Mouse (Mus musculus) heart, embryonic 13.5 days (tissue): Measurements from ENCODE around the gene Thsd4. TPM values are rescaled to one million over a fixed set of nuclear protein-coding genes. Genes with fewer than 3 reads are reported as not detected.
A peak's percentile ranks its signal among the peaks of the same experiment; 100 is the strongest.

Experiments
- ATAC-seq: fragments of 200-750 bp; cut with Nextera tagmentation; 2 replicates; pipeline ENCODE4 v1.8.0; 2017; ENCODE audit warnings: moderate TSS enrichment; ENCODE audit not compliant: insufficient number of reproducible peaks, low FRiP score, low TSS enrichment; ENCODE audit errors: extremely low read depth
- H3K27ac ChIP-seq: fragments of 300-500 bp; sonication (generic); replicated peaks from 2 replicates; pipeline ENCODE4 v1.5.1; 2015; ENCODE audit warnings: moderate library complexity, mild to moderate bottlenecking, inconsistent platforms
- H3K27me3 ChIP-seq: fragments of 300-500 bp; sonication (generic); replicated peaks from 2 replicates; pipeline ENCODE4 v1.6.1; 2015; ENCODE audit warnings: mild to moderate bottlenecking, inconsistent platforms
- H3K36me3 ChIP-seq: fragments of 300-500 bp; sonication (generic); 2 replicates; pipeline ENCODE4 v1.6.1; 2015; ENCODE audit warnings: mild to moderate bottlenecking, inconsistent platforms
- H3K4me1 ChIP-seq: fragments of 300-500 bp; sonication (generic); 2 replicates; pipeline ENCODE4 v1.6.1; 2015; ENCODE audit warnings: inconsistent platforms
- H3K4me2 ChIP-seq: fragments of 300-500 bp; sonication (generic); 2 replicates; pipeline ENCODE4 v1.6.1; 2015; ENCODE audit warnings: inconsistent platforms, mild to moderate bottlenecking, moderate library complexity
- H3K4me3 ChIP-seq: fragments of 300-500 bp; sonication (generic); 2 replicates; pipeline ENCODE4 v1.5.1; 2015; ENCODE audit warnings: moderate library complexity, mild to moderate bottlenecking, inconsistent platforms
- H3K9ac ChIP-seq: fragments of 300-500 bp; sonication (generic); 2 replicates; pipeline ENCODE4 v1.6.1; 2015; ENCODE audit warnings: inconsistent platforms, mild to moderate bottlenecking, moderate library complexity
- H3K9me3 ChIP-seq: fragments of 300-500 bp; sonication (generic); 2 replicates; pipeline ENCODE4 v1.6.1; 2016; ENCODE audit warnings: inconsistent platforms
- WGBS: fragments of 180-500 bp; shearing (Covaris S2); methylation state at CpG from one replicate; pipeline ENCODE4 v1.1.7; 2015; ENCODE audit warnings: mixed read lengths; 5-methylcytosine and 5-hydroxymethylcytosine counted together
- polyA plus RNA-seq: library from polyadenylated mRNA; unstranded; fragments of >200 nt; fragmentation: Nextera tagmentation; extraction: Ambion mirVana; gene quantifications from 2 replicates; pipeline ENCODE4 v1.2.1, GENCODE M21; 2015

Thsd4 gene
- polyA plus RNA-seq, 1 experiment from 2014 or later: 10.0 TPM

DNA sequence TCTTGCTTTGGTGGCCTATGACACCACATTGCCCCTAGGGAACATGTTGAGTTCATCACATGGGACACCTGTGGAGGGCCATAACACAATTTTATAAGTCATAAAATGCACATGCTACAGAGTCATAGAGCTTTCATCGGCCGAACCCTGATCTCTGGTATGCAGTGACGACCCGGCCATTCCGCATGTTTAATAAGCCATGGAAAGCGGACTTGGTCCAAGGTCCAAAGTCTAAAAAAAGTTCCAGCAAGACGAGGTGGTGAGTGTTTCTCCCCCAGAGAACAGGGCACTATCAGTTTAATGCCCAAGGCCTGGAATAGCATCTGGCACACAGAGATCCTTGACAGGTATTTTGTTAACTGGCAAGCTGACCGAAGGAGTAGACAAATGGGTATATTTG lies 204.6 kb downstream of the Thsd4 start:
- H3K4me3 ChIP-seq: no peak overlapping the region
- H3K27ac ChIP-seq: peak overlapping the region; percentile 61
- H3K4me1 ChIP-seq: peaks cover 24% of the 10 kb centered on the region
- WGBS: 75% methylated on average over 8 of the region's 8 CpGs
- no peaks in the 10 kb centered on the region for H3K36me3 ChIP-seq
- no peak overlapping the region for H3K9ac ChIP-seq
- H3K9me3 ChIP-seq: no peaks in the 10 kb centered on the region
- no peak overlapping the region for H3K4me2 ChIP-seq
- ATAC-seq: no peak
- H3K27me3 ChIP-seq: no peaks in the 10 kb centered on the region

DNA sequence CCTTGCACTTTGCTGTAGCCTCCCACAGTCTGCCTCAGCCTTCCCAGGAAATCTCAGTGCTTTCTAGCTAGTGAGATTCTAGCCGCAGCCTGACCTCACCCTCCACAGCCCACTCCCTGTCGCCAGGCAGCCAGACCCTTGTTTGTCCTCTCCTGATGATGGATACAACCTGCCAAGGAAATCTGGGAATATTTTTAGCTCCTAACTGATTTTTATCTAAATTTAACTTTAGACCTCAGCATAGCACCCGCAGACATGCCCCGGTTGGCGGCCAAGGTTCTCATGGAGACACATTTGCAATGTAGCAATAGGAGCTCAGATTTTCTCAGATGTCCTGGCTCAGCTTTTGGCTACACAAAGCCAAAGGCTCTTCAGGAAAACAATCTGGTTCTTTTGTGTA lies 205.3 kb downstream of the Thsd4 start:
- WGBS: 32% methylated on average over 5 of the region's 5 CpGs
- Histone ChIP-seq H3K4me3 (no peak overlapping the region), H3K4me2 (no peak overlapping the region), H3K4me1 (peaks cover 28% of the 10 kb centered on the region), H3K27me3 (no peaks in the 10 kb centered on the region), H3K27ac (peak overlapping the region; percentile 61), H3K9me3 (no peaks in the 10 kb centered on the region), H3K36me3 (no peaks in the 10 kb centered on the region), H3K9ac (no peak overlapping the region)
- no peak for ATAC-seq

DNA sequence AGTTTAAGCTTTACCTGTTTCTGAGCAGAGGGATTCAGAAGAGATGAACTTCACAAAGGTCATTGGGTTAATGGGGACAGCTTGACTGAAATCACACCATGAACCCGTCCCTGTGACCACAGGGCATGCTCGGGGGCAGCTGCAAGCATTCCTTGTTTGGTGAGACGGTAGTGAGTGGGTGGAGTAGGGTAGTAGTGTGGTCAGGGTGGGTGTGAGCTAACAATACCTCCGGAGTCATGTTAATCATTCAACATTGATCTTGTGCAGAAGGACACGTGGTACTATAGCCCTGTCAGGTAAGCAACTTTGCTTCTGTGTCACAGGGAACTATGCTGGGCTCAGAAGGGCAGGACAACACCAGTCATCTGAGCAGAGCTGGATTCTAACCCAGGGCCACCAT lies 206.3 kb downstream of the Thsd4 start:
- no peak overlapping the region for H3K9ac ChIP-seq
- 68% methylated on average over 5 of the region's 5 CpGs for WGBS
- no peak overlapping the region for H3K4me2 ChIP-seq
- no peaks in the 10 kb centered on the region for H3K27me3 ChIP-seq
- H3K27ac ChIP-seq: no peak overlapping the region
- no peaks in the 10 kb centered on the region for H3K9me3 ChIP-seq
- no peaks in the 10 kb centered on the region for H3K36me3 ChIP-seq
- no peak for ATAC-seq
- peaks cover 33% of the 10 kb centered on the region for H3K4me1 ChIP-seq
- H3K4me3 ChIP-seq: no peak overlapping the region

DNA sequence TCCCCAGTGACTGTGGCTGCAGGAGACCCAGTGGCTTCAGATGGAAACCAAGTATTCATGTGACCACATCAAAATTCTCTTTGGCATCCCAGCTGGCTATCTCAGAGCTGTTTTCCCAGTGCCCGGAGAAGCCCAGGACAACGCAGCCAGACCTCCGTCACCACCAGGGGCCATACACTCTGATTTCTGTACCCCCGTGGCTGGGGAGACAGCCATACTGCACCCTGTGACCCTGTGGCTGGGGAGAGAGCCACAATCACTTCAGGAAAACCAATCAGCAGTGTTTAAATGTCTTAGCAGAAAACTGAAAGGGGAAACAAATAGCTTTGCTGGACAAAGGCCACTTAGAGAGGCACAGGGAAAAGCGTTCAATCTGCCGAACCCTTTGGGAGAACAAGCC lies 208.2 kb downstream of the Thsd4 start:
- Histone ChIP-seq H3K9me3 (no peaks in the 10 kb centered on the region), H3K36me3 (no peaks in the 10 kb centered on the region), H3K27ac (no peak overlapping the region), H3K4me1 (peaks cover 36% of the 10 kb centered on the region), H3K4me2 (no peak overlapping the region), H3K9ac (no peak overlapping the region), H3K27me3 (no peaks in the 10 kb centered on the region), H3K4me3 (no peak overlapping the region)
- 71% methylated on average over 6 of the region's 6 CpGs for WGBS
- ATAC-seq: no peak

DNA sequence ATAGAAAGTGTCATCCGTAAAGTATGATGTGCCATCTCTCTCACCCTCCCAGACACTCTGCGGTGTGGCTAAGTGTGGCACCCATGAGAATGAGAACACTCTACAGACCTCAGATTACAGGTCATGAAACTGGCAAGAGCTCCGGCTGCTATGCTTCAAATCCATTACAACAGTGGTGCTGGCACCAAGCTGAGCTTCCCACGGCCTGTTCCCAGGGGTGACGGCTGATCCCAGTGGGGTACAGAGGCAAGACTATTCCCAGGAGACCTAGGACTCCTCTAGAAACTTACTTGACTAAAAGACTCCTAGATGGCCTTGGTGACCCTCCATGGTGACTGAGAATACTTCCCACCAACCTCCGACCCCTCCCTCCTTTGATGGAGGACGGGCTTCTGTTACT lies 209.2 kb downstream of the Thsd4 start:
- H3K27me3 ChIP-seq: no peaks in the 10 kb centered on the region
- H3K4me3 ChIP-seq: no peak overlapping the region
- peaks cover 43% of the 10 kb centered on the region for H3K4me1 ChIP-seq
- no peak overlapping the region for H3K4me2 ChIP-seq
- H3K9me3 ChIP-seq: no peaks in the 10 kb centered on the region
- no peak overlapping the region for H3K27ac ChIP-seq
- no peak for ATAC-seq
- H3K9ac ChIP-seq: no peak overlapping the region
- 81% methylated on average over 7 of the region's 7 CpGs for WGBS
- H3K36me3 ChIP-seq: no peaks in the 10 kb centered on the region

DNA sequence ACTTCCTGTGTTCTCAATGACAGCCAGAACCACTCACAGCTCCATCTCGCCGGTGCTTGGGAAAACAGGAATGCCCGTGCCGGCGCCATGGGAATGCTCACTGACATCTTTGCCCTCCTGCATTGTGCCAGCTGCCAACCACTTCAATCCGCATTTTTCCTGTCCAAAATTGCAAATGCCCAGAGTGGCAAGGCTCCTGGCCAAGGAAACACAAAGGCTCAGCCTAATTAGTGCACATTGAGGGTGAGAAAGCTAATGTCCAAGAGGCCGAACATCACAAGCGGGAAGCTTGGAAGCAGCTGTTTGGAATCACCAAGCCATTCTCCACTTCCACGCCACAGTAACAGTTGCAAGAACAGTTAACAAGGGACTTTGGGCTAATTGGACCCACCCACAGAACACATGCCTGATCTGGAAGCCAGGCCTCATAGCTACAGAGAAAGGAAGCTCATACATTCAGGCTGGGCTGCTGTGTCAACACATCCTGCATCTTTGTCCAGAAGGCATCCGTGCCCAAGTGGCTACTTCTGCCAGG lies 210.2 kb downstream of the Thsd4 start:
- H3K9ac ChIP-seq: no peak overlapping the region
- no peaks in the 10 kb centered on the region for H3K9me3 ChIP-seq
- WGBS: 83% methylated on average over 10 of the region's 10 CpGs
- H3K4me2 ChIP-seq: no peak overlapping the region
- ATAC-seq: no peak
- H3K36me3 ChIP-seq: no peaks in the 10 kb centered on the region
- no peak overlapping the region for H3K4me3 ChIP-seq
- H3K4me1 ChIP-seq: peaks cover 34% of the 10 kb centered on the region
- no peak overlapping the region for H3K27ac ChIP-seq
- H3K27me3 ChIP-seq: no peaks in the 10 kb centered on the region

DNA sequence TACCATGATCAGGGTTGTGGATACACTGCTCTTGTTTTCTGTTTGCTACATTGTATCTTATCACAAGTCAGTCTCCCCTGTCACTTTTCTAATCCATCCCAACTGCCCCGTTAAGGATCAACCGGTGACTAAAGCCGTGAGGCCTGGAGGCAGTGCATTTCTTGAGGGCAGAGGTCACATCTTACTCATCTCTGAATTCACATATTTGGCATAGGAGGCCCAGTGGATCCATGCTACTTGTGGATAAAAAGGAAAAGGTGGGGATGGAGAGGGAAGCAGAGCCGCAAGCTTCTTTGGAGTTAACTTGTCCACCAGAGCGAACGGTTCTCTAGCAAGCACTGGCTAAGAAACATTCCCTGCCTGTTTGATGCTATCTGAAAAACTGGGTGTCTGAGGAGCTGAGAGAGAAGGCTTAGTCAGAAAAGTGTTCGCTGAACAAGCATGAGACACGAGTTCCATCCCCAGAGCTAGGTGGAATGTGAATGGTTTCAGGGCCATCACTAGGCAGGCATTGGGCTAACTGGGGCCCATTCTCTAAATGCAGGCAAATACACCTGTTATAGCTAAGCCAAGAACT lies 211.0 kb downstream of the Thsd4 start:
- Histone ChIP-seq H3K9me3 (no peaks in the 10 kb centered on the region), H3K36me3 (no peaks in the 10 kb centered on the region), H3K9ac (no peak overlapping the region), H3K4me2 (no peak overlapping the region), H3K4me1 (peaks cover 26% of the 10 kb centered on the region), H3K4me3 (no peak overlapping the region), H3K27me3 (no peaks in the 10 kb centered on the region), H3K27ac (no peak overlapping the region)
- WGBS: 64% methylated on average over 8 of the region's 8 CpGs
- no peak for ATAC-seq

DNA sequence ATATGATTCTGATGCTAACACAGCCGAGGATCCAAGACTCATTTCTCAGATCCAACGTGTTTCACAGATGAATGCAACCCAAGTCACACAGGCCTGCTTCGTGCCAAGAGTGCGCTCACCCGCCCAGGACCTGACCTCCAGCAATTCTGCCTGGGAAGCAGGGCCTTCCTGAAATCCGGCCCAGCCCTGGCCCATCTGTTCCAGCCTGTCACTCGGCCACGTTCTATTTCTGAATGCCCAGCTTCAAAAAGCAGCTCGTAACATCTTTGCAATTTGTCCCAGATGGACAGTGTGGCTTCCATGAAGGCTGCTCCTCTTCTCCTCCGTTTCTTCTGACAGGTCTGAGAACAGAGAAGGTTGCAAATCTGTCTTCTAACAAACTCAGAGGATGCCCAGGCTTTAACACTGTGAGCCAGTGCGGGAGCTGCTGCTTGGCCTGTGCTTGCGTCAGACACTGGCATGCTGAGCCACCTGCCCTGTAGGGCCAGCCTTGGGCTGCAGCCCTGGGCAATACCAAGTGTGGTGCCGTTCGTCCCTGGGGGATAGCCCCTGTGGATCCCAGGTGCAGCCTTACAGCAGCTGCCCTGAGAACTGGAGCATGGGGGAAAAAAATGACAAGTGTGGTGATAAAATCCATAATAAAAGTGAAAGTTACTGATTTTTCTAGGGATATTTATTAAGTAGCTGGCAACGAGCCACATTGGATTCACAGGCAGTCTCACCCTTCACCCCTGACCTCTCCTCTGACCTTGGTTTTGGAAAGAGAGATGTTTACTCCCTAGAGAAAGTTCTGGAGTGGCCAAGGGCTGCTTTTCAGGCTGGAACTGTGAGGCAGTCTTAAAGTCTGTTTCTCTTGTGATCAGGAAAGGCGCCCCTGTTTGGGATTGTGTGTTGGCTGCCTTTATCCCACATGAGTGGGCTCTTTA lies 211.8 kb downstream of the Thsd4 start:
- no peaks in the 10 kb centered on the region for H3K36me3 ChIP-seq
- no peak for ATAC-seq
- H3K9ac ChIP-seq: no peak overlapping the region
- no peaks in the 10 kb centered on the region for H3K27me3 ChIP-seq
- no peaks in the 10 kb centered on the region for H3K9me3 ChIP-seq
- 68% methylated on average over 16 of the region's 16 CpGs for WGBS
- H3K4me2 ChIP-seq: no peak overlapping the region
- H3K4me3 ChIP-seq: no peak overlapping the region
- no peak overlapping the region for H3K27ac ChIP-seq
- peaks cover 24% of the 10 kb centered on the region for H3K4me1 ChIP-seq

DNA sequence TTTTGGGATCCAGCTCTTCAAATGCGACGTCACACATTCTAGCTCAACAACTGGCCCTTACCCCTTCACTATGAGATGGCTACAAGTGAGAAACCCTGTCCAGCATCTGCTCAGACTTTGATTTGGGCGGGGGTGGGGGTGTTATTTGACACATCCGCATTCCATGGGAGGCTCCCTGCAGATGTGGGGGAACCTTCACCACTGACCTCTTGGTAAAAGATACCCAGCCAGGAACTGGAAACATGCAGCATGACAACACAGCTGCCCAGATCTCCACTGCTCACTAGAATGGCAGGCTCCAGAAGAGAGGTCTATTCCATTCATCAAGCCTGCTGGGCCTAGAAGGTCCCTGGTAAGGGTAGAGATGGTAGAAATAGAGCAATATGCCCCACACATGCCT lies 213.7 kb downstream of the Thsd4 start:
- H3K4me2 ChIP-seq: no peak overlapping the region
- no peaks in the 10 kb centered on the region for H3K27me3 ChIP-seq
- no peaks in the 10 kb centered on the region for H3K36me3 ChIP-seq
- no peak overlapping the region for H3K9ac ChIP-seq
- H3K4me1 ChIP-seq: peaks cover 24% of the 10 kb centered on the region
- H3K4me3 ChIP-seq: no peak overlapping the region
- no peak overlapping the region for H3K27ac ChIP-seq
- H3K9me3 ChIP-seq: no peaks in the 10 kb centered on the region
- 53% methylated on average over 4 of the region's 4 CpGs for WGBS
- ATAC-seq: no peak

DNA sequence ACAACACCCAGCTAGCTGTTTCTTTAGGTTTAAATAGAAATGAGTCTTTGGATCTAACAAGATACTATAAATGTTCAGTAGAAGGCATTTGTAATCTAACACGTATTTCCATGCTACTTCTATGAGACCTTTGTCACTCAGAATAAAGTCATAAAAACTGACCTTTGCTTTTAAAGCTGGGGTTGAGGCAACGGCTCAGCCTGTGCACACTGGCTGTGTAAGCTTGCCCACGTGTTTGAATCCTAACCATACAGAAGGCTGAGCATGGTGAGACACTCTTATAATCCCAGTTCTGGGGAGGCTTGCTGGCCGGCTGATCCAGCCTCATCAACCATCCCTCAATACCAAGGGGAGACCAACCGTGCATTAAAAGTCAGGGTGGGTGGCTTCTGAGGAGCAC lies 214.4 kb downstream of the Thsd4 start:
- Histone ChIP-seq H3K4me1 (peaks cover 24% of the 10 kb centered on the region), H3K4me2 (no peak overlapping the region), H3K27me3 (no peaks in the 10 kb centered on the region), H3K4me3 (no peak overlapping the region), H3K27ac (no peak overlapping the region), H3K9ac (no peak overlapping the region), H3K36me3 (no peaks in the 10 kb centered on the region), H3K9me3 (no peaks in the 10 kb centered on the region)
- 78% methylated on average over 5 of the region's 5 CpGs for WGBS
- no peak for ATAC-seq

DNA sequence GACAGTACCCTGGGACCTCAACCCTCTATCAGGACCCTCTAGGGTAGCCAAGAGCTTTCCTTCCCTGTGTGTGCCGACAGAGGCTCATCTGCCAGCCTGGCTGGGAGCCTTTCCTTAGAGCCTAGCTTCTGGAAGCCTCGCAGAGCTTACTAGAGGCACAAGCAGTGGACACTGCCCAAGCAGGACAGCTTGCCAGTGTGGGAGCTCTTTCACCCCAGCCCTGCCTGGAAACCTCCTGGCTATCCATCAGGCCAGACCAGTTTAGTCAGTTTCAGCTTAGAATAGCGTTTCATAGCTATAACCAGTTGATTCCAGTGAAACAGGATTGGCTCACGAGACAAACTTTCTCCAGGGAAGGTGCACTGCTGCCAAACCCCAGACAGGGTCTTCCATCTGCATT lies 215.6 kb downstream of the Thsd4 start:
- Histone ChIP-seq H3K4me2 (no peak overlapping the region), H3K4me3 (no peak overlapping the region), H3K27me3 (no peaks in the 10 kb centered on the region), H3K36me3 (peaks cover 4% of the 10 kb centered on the region), H3K9ac (no peak overlapping the region), H3K4me1 (peaks cover 19% of the 10 kb centered on the region), H3K27ac (no peak overlapping the region), H3K9me3 (no peaks in the 10 kb centered on the region; the same call in 1 of the 2 replicates)
- 71% methylated on average over 4 of the region's 4 CpGs for WGBS
- no peak for ATAC-seq
